Mouse (Mus musculus) right cerebral cortex, adult 2 months (tissue): ENCODE data around the gene Pabpc4.

Experiments used
- DNase-seq, 2 experiments: peaks; one replicate each; pipeline ENCODE4 v3.0.0; 2021 to 2022; ENCODE audit warnings: low spot score in 2 of 2

The Pabpc4 gene

GRCm38 (mm10) chr4:123342091-123342641 is 80.0 kb downstream of the Pabpc4 start:
- DNase-seq = no peak

GRCm38 (mm10) chr4:123342642-123343470 is 80.7 kb downstream of the Pabpc4 start, which contains the start of gene Bmp8a:
Gene Bmp8a (minus strand): TSS chr4:123343252.
- peak in 1 of 2 experiments; percentile 20 for DNase-seq

- no peak for DNase-seq
Observed at GRCm38 (mm10) chr4:123343471-123343789, 81.3 kb downstream of the Pabpc4 start.
